Mouse (Mus musculus): ENCODE measurements around the gene Slc5a2. TPM values are rescaled to one million over a fixed set of nuclear protein-coding genes. Genes with fewer than 3 reads are reported as not detected.

Slc5a2 gene
- polyA plus RNA-seq, 1 experiment from 2014 or later: not detected

GRCm38 (mm10) chr7:128284047-128284446, 18.6 kb downstream of the Slc5a2 start:
- H3K9ac ChIP-seq: no peak overlapping the region
- no peak for ATAC-seq
- H3K27me3 ChIP-seq: no peaks in the 10 kb centered on the region
- no peak overlapping the region for H3K4me2 ChIP-seq
- no peak overlapping the region for H3K4me3 ChIP-seq
- no peak overlapping the region for H3K27ac ChIP-seq
- peaks cover 26% of the 10 kb centered on the region; the same call in 1 of the 2 replicates for H3K36me3 ChIP-seq (ENCODE audit: poor library complexity, severe bottlenecking)
- 48% methylated on average over 5 of the region's 5 CpGs for WGBS
- H3K9me3 ChIP-seq (replicated peaks): no peaks in the 10 kb centered on the region
- H3K4me1 ChIP-seq: peaks cover 15% of the 10 kb centered on the region

- peaks cover 26% of the 10 kb centered on the region; the same call in 1 of the 2 replicates for H3K36me3 ChIP-seq (ENCODE audit: poor library complexity, severe bottlenecking)
- H3K9me3 ChIP-seq (replicated peaks): no peaks in the 10 kb centered on the region
- no peak overlapping the region for H3K27ac ChIP-seq
- peaks cover 15% of the 10 kb centered on the region for H3K4me1 ChIP-seq
- ATAC-seq: no peak
- H3K9ac ChIP-seq: no peak overlapping the region
- WGBS: 95% methylated on average over 8 of the region's 8 CpGs
- no peak overlapping the region for H3K4me2 ChIP-seq
- H3K4me3 ChIP-seq: no peak overlapping the region
- no peaks in the 10 kb centered on the region for H3K27me3 ChIP-seq
These were observed 19.6 kb downstream of the Slc5a2 start for GRCm38 (mm10) chr7:128285060-128285459.

GRCm38 (mm10) chr7:128288923-128289544, 23.6 kb downstream of the Slc5a2 start:
- Histone ChIP-seq H3K4me1 (0 out of 2 replicates have a peak, but pooled peaks cover 5% of the 10 kb centered on the region), H3K4me3 (no peak overlapping the region), H3K9me3 (replicated peaks) (no peaks in the 10 kb centered on the region), H3K36me3 (ENCODE audit: poor library complexity, severe bottlenecking) (peaks cover 23% of the 10 kb centered on the region; the same call in 1 of the 2 replicates), H3K4me2 (no peak overlapping the region), H3K9ac (no peak overlapping the region), H3K27me3 (no peaks in the 10 kb centered on the region), H3K27ac (no peak overlapping the region)
- no peak for ATAC-seq
- WGBS: 21% methylated on average over 9 of the region's 9 CpGs

GRCm38 (mm10) chr7:128294785-128295184, 29.3 kb downstream of the Slc5a2 start:
- no peak overlapping the region for H3K4me2 ChIP-seq
- H3K4me1 ChIP-seq: peaks cover 26% of the 10 kb centered on the region
- 94% methylated on average over 10 of the region's 10 CpGs for WGBS
- ATAC-seq: no peak
- no peaks in the 10 kb centered on the region for H3K9me3 ChIP-seq (replicated peaks)
- no peak overlapping the region for H3K9ac ChIP-seq
- peaks cover 5% of the 10 kb centered on the region; the same call in 1 of the 2 replicates for H3K36me3 ChIP-seq (ENCODE audit: poor library complexity, severe bottlenecking)
- no peak overlapping the region for H3K4me3 ChIP-seq
- H3K27me3 ChIP-seq: no peaks in the 10 kb centered on the region
- no peak overlapping the region for H3K27ac ChIP-seq

GRCm38 (mm10) chr7:128296514-128296913, 31.1 kb downstream of the Slc5a2 start:
- Histone ChIP-seq H3K4me1 (peaks cover 26% of the 10 kb centered on the region), H3K4me3 (no peak overlapping the region), H3K36me3 (ENCODE audit: poor library complexity, severe bottlenecking) (peaks cover 5% of the 10 kb centered on the region; the same call in 1 of the 2 replicates), H3K9ac (no peak overlapping the region), H3K9me3 (replicated peaks) (no peaks in the 10 kb centered on the region), H3K27me3 (no peaks in the 10 kb centered on the region), H3K4me2 (peak overlapping the region; percentile 93; the same call in 1 of the 2 replicates), H3K27ac (no peak overlapping the region)
- ATAC-seq: no peak
- 65% methylated on average over 3 of the region's 3 CpGs for WGBS

GRCm38 (mm10) chr7:128297291-128297616, 31.8 kb downstream of the Slc5a2 start:
- Histone ChIP-seq H3K27ac (peak overlapping the region; percentile 74; the same call in 1 of the 2 replicates), H3K4me3 (peak overlapping the region; percentile 85), H3K4me1 (peaks cover 26% of the 10 kb centered on the region), H3K27me3 (no peaks in the 10 kb centered on the region), H3K36me3 (ENCODE audit: poor library complexity, severe bottlenecking) (peaks cover 5% of the 10 kb centered on the region; the same call in 1 of the 2 replicates), H3K4me2 (peak overlapping the region; percentile 93), H3K9ac (peak overlapping the region; percentile 86), H3K9me3 (replicated peaks) (no peaks in the 10 kb centered on the region)
- WGBS: 36% methylated on average over 10 of the region's 10 CpGs
- ATAC-seq: no peak

- 2% methylated on average over 38 of the region's 47 CpGs for WGBS
- H3K4me2 ChIP-seq: peak within 1 kb of the TSS; percentile 93
- H3K36me3 ChIP-seq (ENCODE audit: poor library complexity, severe bottlenecking): peaks cover 5% of the 10 kb centered on the region; the same call in 1 of the 2 replicates
- no peaks in the 10 kb centered on the region for H3K27me3 ChIP-seq
- H3K9me3 ChIP-seq (replicated peaks): no peaks in the 10 kb centered on the region
- peak within 1 kb of the TSS; percentile 86 for H3K9ac ChIP-seq
- H3K4me1 ChIP-seq: peaks cover 26% of the 10 kb centered on the region
- H3K27ac ChIP-seq: peak within 1 kb of the TSS; percentile 74
- peak; percentile 72 for ATAC-seq
- peak within 1 kb of the TSS; percentile 85 for H3K4me3 ChIP-seq
These were observed 32.4 kb downstream of the Slc5a2 start, which contains the start of gene BC017158 for GRCm38 (mm10) chr7:128297617-128298480. TSS of gene BC017158 (minus strand) at chr7:128298170.

GRCm38 (mm10) chr7:128298481-128299342, 33.3 kb downstream of the Slc5a2 start:
- Histone ChIP-seq H3K4me2 (peak overlapping the region; percentile 93), H3K4me1 (peaks cover 26% of the 10 kb centered on the region), H3K36me3 (ENCODE audit: poor library complexity, severe bottlenecking) (peaks cover 5% of the 10 kb centered on the region; the same call in 1 of the 2 replicates), H3K9ac (peak overlapping the region; percentile 86; the same call in 1 of the 2 replicates), H3K27me3 (0 out of 2 replicates have a peak, but pooled peaks cover 1% of the 10 kb centered on the region), H3K9me3 (replicated peaks) (no peaks in the 10 kb centered on the region), H3K27ac (no peak overlapping the region), H3K4me3 (peak overlapping the region; percentile 85)
- 0 out of 2 replicates have a peak, but pooled peaks have one; percentile 41 for ATAC-seq
- 59% methylated on average over 8 of the region's 8 CpGs for WGBS

- Histone ChIP-seq H3K4me1 (peaks cover 26% of the 10 kb centered on the region), H3K4me2 (no peak overlapping the region), H3K9me3 (replicated peaks) (no peaks in the 10 kb centered on the region), H3K36me3 (ENCODE audit: poor library complexity, severe bottlenecking) (no peaks in the 10 kb centered on the region), H3K4me3 (no peak overlapping the region), H3K27me3 (0 out of 2 replicates have a peak, but pooled peaks cover 5% of the 10 kb centered on the region), H3K27ac (no peak overlapping the region), H3K9ac (no peak overlapping the region)
- 87% methylated on average over 3 of the region's 3 CpGs for WGBS
- no peak for ATAC-seq
These were observed 35.5 kb downstream of the Slc5a2 start for GRCm38 (mm10) chr7:128300952-128301351.

- H3K4me1 ChIP-seq: peaks cover 19% of the 10 kb centered on the region
- no peaks in the 10 kb centered on the region for H3K9me3 ChIP-seq (replicated peaks)
- no peaks in the 10 kb centered on the region for H3K36me3 ChIP-seq (ENCODE audit: poor library complexity, severe bottlenecking)
- H3K4me2 ChIP-seq: no peak overlapping the region
- no peak overlapping the region for H3K4me3 ChIP-seq
- 79% methylated on average over 3 of the region's 3 CpGs for WGBS
- no peak for ATAC-seq
- H3K27me3 ChIP-seq: 0 out of 2 replicates have a peak, but pooled peaks cover 5% of the 10 kb centered on the region
- no peak overlapping the region for H3K27ac ChIP-seq
- H3K9ac ChIP-seq: no peak overlapping the region
These were observed 36.7 kb downstream of the Slc5a2 start for GRCm38 (mm10) chr7:128302151-128302550.

GRCm38 (mm10) chr7:128304198-128304597, 38.7 kb downstream of the Slc5a2 start:
- Histone ChIP-seq H3K36me3 (ENCODE audit: poor library complexity, severe bottlenecking) (no peaks in the 10 kb centered on the region), H3K4me1 (peaks cover under 1% of the 10 kb centered on the region; the same call in 1 of the 2 replicates), H3K27ac (no peak overlapping the region)

More at GRCm38 (mm10) chr7:128304198-128304597, 38.7 kb downstream of the Slc5a2 start:
- ATAC-seq: no peak
- Histone ChIP-seq H3K4me2 (no peak overlapping the region), H3K4me3 (no peak overlapping the region), H3K9ac (no peak overlapping the region), H3K9me3 (replicated peaks) (no peaks in the 10 kb centered on the region), H3K27me3 (0 out of 2 replicates have a peak, but pooled peaks cover 5% of the 10 kb centered on the region)
- 85% methylated on average over 6 of the region's 6 CpGs for WGBS

Measured in forebrain, embryonic 13.5 days (tissue).